Mouse (Mus musculus): Measurements from ENCODE around the gene Gm3618.
"Not testable (repeated sequence)": the region's sequence is repeated elsewhere in the genome, so short reads cannot be mapped to it uniquely, and the experiment has no call there.

Gm3618 gene

DNA sequence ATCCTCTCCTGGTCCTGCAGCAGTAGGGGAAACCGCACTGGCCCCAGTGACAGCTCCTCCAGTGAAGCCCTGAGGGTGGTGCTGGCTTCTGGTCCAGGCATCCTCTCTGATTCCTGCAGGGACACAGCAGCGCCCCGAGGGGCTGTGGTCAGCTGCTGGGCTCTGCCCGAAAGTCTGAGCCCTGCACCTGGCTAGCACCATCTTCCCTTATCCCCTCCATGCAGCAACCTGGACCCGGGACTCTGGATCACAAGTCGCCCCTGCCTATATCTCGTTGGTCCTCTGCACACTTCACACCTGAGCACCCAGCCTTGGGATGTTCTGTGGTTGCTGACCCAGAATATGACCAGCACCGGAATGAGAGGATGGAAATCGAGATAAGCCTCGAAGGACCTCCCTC is at the start of gene Gm3618:
Gm3618 (minus strand) TSS at position 101 of the 400 bp plus-strand sequence.
- not testable (repeated sequence) for DNase-seq (ENCODE audit: low spot score)

DNA sequence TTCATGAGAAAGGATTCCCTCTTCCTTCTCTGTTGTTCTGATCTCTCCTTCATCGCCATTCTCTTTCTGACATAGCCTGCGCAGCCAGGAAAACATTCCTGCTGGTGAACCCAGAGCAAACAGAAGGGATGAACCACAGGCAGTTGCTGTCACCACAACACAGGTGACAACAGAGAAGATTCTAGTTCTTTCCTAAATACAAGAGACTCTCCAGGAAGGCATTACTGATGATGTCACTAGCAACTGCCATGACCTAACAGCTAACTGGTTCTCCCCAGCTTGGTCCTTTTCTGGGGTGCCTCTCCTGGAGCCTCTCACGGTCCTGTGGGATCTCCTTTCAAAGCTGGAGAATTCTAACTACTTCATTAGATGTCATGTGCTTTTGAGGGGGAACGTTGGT is 46.7 kb upstream of the Gm3618 start, which contains the start of gene Gm16440:
Gm16440 (minus strand) TSS at position 101 of the 400 bp plus-strand sequence.
- not testable (repeated sequence) for DNase-seq (ENCODE audit: low spot score)

DNA sequence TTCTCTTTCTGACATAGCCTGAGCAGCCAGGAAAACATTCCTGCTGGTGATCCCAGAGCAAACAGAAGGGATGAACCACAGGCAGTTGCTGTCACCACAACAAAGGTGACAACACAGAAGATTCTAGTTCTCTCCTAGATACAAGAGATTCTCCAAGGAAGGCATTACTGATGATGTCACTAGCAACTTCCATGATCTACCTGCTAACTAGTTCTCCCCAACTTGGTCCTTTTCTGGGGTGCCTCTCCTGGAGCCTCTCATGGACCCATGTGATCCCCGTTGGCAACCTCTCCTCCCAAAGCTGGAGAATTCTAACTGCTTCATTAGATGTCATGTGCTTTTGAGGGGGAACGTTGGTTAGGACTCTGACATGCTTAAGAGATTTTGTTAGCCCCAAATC is 38.7 kb downstream of the Gm3618 start, which contains the start of gene Gm21103:
Gm21103 (minus strand) TSS at position 101 of the 400 bp plus-strand sequence.
- DNase-seq (ENCODE audit: low spot score), result not testable (repeated sequence)

DNA sequence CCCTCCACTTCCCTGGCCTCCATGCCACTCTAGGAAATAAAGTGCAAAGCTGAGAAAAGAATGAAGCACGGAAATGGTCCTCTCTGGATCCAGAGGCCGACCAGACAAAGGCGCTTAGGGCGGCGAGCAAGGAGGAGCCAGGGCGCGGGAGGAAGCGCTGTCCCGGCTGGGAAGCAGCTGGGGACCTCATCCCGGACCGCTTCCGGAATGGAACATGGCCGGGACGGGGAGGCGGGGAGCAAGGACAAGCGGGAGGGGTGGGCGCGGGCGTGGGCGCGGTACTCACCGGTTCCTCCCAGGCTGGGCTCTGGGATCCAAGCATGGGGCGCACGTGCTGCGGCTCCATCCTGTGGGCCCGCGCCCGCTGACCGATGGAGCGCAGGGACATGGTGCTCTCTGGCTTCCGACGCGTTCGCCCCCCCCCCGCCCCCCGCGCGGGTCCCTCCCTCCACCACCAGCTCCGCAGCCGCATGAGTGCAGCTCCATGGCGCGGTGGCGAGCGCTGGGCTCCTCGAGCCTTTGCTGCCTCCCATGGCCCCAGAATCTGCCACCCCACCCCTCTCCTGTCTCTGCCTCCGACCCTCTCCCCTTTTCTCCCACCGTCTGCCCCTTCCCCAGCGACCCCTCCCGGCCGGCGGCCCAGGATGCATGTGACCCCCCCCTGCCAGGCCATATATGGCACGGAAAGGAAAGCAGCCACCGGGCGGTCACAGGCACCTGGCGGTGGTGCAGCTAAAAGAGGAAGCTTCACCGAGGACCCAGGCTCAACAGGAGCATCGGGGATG is 56.4 kb downstream of the Gm3618 start, which contains the start of gene Gm3411:
Gm3411 (minus strand) TSS at position 320 of the 785 bp plus-strand sequence.
- DNase-seq (ENCODE audit: low spot score), result peak; percentile 3

Measured in ovary, postnatal 14 days (tissue).